Mouse (Mus musculus) lung, embryonic 16.5 days (tissue): ENCODE measurements at regions not wholly inside any gene's neighbourhood (a gene's known extent, or its start where the extent isn't known, plus 50 kb on each side); places are given as distances from the start of the nearest gene placed in this dataset.
"Not testable (repeated sequence)": the region's sequence is repeated elsewhere in the genome, so short reads cannot be mapped to it uniquely, and the experiment has no call there.

Experiments used
- ATAC-seq: fragments of 200-750 bp; cut with Nextera tagmentation; 2 replicates; pipeline ENCODE4 v1.8.0; 2017; ENCODE audit warnings: low read depth, mild to moderate bottlenecking, moderate library complexity
- H3K27ac ChIP-seq: fragments of 300-500 bp; sonication (generic); 2 replicates; pipeline ENCODE4 v1.5.1; 2014; ENCODE audit warnings: mild to moderate bottlenecking, control low read depth, low read length
- H3K27me3 ChIP-seq: fragments of 300-500 bp; sonication (generic); 2 replicates; pipeline ENCODE4 v1.6.1; 2014; ENCODE audit warnings: low read depth, low read length, mixed read lengths; ENCODE audit not compliant: control insufficient read depth, insufficient read depth
- H3K36me3 ChIP-seq: fragments of 300-500 bp; sonication (generic); 2 replicates; pipeline ENCODE4 v1.6.1; 2014; ENCODE audit warnings: low read length; ENCODE audit not compliant: control insufficient read depth, insufficient read depth
- H3K4me1 ChIP-seq: fragments of 300-500 bp; sonication (generic); replicated peaks from 2 replicates; pipeline ENCODE4 v1.6.1; 2014; ENCODE audit warnings: low read length, mixed read lengths; ENCODE audit not compliant: control insufficient read depth, insufficient read depth
- H3K4me2 ChIP-seq: fragments of 300-500 bp; sonication (generic); 2 replicates; pipeline ENCODE4 v1.6.1; 2014; ENCODE audit warnings: low read depth, low read length, control low read depth
- H3K4me3 ChIP-seq: fragments of 300-500 bp; sonication (generic); 2 replicates; pipeline ENCODE4 v1.5.1; 2014; ENCODE audit warnings: mild to moderate bottlenecking, low read length, control low read depth
- H3K9ac ChIP-seq: fragments of 300-500 bp; sonication (generic); 2 replicates; pipeline ENCODE4 v1.6.1; 2014; ENCODE audit warnings: low read length, control low read depth
- H3K9me3 ChIP-seq: fragments of 300-500 bp; sonication (generic); 2 replicates; pipeline ENCODE4 v1.6.1; 2016; ENCODE audit warnings: low read length; ENCODE audit not compliant: control insufficient read depth
- WGBS: fragments of 180-500 bp; shearing (Covaris S2); extraction: QIAGEN DNeasy Blood & Tissue Kit; methylation state at CpG from one replicate; pipeline ENCODE4 v1.1.7; 2014; 5-methylcytosine and 5-hydroxymethylcytosine counted together

DNA sequence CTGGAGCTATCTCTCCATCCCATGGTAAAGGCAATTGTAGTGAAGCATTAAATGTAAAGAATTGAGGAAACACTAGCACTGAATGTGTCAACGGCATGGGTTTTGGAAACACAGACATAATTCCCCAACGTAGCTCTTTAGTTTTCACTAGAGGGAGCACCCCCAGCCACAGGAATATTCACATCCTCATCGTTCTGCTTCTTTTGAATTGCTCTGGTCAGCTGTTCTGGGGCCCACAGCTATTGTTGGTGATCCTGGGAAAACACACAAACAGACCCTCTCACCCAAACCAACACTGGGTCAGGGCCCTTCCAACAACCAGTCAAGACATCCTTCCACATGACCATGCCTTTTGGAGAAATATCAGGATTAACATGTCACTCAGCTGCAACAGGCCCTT is 119.7 kb downstream of the Impg2 start:
- not testable (repeated sequence) for ATAC-seq, H3K9ac ChIP-seq, H3K9me3 ChIP-seq, H3K36me3 ChIP-seq, H3K27me3 ChIP-seq, H3K4me2 ChIP-seq, H3K4me3 ChIP-seq, H3K4me1 ChIP-seq, H3K27ac ChIP-seq
- 82% methylated on average over 3 of the region's 3 CpGs for WGBS

DNA sequence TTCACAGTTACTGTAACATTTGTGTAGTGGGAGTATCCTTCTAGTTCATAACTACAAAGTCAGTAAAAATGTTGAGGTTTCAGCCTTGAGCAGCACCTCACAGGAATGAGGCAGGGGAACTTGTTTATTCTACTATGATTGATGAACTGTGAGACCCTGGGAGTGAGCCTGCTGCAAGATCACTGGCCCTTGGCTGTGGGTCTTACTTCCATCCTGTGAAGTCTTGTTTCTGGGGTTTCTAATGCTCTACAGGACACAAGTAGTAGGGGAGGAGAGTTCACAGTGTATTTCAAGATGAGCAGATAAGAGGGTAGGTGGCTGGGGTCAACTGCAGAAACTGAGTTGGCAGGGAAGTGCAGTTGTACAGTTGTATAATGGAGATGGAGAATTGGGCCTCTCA is 128.3 kb upstream of the Abi3bp start:
- Histone ChIP-seq H3K4me3 (no peak overlapping the region), H3K27me3 (no peaks in the 10 kb centered on the region), H3K36me3 (no peaks in the 10 kb centered on the region), H3K27ac (no peak overlapping the region), H3K9me3 (no peaks in the 10 kb centered on the region), H3K4me1 (peaks cover 3% of the 10 kb centered on the region; the same call in 1 of the 2 replicates), H3K9ac (no peak overlapping the region), H3K4me2 (no peak overlapping the region)
- peak; percentile 67 for ATAC-seq

DNA sequence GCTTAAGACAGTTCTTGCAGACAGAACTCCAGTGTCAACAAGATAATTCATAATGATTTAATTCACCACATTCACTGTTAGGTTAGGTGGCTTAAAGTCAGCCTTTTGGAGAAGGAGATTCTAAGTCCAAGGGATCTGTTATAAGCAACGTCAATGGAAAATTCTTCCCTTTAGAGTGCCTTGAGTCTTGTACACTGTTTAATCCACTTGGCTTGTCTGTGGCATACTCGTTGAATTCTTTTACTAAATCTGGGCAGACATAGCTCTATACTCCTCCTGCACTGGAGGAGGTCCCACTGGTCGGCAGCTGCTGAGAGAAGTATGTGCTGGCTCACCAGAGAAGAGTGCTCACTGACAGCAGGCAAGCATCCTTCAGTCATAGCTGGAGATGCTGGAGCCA is 124.8 kb upstream of the Abi3bp start:
- no peak overlapping the region for H3K9ac ChIP-seq
- no peak overlapping the region for H3K4me2 ChIP-seq
- 43% methylated on average over 3 of the region's 3 CpGs for WGBS
- H3K4me1 ChIP-seq = peaks cover 3% of the 10 kb centered on the region; the same call in 1 of the 2 replicates
- no peak overlapping the region for H3K27ac ChIP-seq
- H3K36me3 ChIP-seq = no peaks in the 10 kb centered on the region
- no peak overlapping the region for H3K4me3 ChIP-seq
- H3K9me3 ChIP-seq = no peaks in the 10 kb centered on the region
- ATAC-seq = no peak
- no peaks in the 10 kb centered on the region for H3K27me3 ChIP-seq

DNA sequence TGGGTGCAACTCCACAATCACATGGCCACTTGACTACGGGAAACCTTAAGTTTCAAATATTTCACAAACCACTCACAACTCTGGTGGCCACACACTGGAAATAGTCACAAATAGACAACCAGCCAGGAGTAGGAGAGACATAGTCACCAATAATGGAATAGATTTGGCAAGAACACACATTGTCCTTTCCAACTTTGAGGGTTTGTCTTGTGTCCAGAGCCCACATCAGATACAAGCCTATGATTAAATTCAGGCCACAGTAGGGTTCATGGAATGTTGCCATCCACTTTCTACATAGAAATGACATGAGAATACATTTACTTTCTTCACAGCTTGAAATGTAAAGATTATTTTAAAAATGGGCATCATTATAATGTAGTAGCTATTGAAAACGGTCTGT is 118.6 kb upstream of the Abi3bp start:
- ATAC-seq = peak; percentile 62
- no peaks in the 10 kb centered on the region for H3K9me3 ChIP-seq
- no peaks in the 10 kb centered on the region for H3K36me3 ChIP-seq
- H3K27ac ChIP-seq = no peak overlapping the region
- H3K4me3 ChIP-seq = no peak overlapping the region
- no peak overlapping the region for H3K9ac ChIP-seq
- no peak overlapping the region for H3K4me2 ChIP-seq
- no peaks in the 10 kb centered on the region for H3K4me1 ChIP-seq
- 51% methylated on average over 2 of the region's 2 CpGs for WGBS
- H3K27me3 ChIP-seq = no peaks in the 10 kb centered on the region

DNA sequence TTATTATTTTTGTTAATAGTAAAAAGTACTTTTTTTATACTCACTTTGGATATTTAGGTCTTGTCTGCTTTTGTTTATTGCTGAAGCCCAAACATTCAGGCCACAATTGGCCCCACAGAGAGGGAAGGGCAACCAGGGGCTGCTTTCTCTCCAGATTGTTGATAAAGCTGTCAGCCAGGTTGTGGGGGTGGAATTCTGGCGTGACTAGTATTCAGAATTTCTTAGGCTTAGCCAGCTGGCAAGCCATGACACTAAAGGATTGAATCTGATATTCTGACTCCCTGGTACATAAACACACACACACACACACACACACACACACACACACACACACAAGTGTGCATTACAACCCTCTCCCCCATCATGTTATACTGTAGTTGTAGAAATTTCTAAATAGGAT is 116.7 kb upstream of the Abi3bp start:
- Histone ChIP-seq H3K4me2 (no peak overlapping the region), H3K27me3 (no peaks in the 10 kb centered on the region), H3K36me3 (no peaks in the 10 kb centered on the region), H3K9ac (no peak overlapping the region), H3K9me3 (peaks cover 7% of the 10 kb centered on the region), H3K4me3 (no peak overlapping the region), H3K4me1 (no peaks in the 10 kb centered on the region), H3K27ac (no peak overlapping the region)
- 6% methylated on average over 1 of the region's 1 CpGs for WGBS
- ATAC-seq = peak; percentile 68

DNA sequence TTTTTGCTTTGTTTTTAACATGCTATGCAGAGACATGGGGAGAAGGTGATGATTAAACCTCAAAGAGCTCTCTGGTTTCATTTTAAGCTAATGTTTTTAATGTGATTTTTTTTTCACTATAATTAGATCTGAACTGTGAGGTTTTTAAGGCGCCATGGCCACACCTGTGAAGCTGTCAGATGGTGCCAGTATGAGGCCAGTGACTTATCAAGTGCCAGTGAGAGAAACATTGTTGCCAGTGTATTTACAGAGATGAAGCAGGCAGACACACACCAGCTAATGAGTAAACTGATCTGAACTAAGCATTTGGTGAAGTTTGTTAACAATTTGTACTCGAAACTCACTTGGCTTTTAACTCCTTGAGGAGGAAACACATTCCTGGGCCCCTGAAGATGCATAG is 99.3 kb upstream of the Abi3bp start:
- ATAC-seq = no peak
- Histone ChIP-seq H3K27me3 (no peaks in the 10 kb centered on the region), H3K9ac (no peak overlapping the region), H3K4me1 (no peaks in the 10 kb centered on the region), H3K4me3 (no peak overlapping the region), H3K36me3 (no peaks in the 10 kb centered on the region), H3K9me3 (no peaks in the 10 kb centered on the region), H3K4me2 (no peak overlapping the region), H3K27ac (no peak overlapping the region)
- WGBS = 55% methylated on average over 2 of the region's 2 CpGs

DNA sequence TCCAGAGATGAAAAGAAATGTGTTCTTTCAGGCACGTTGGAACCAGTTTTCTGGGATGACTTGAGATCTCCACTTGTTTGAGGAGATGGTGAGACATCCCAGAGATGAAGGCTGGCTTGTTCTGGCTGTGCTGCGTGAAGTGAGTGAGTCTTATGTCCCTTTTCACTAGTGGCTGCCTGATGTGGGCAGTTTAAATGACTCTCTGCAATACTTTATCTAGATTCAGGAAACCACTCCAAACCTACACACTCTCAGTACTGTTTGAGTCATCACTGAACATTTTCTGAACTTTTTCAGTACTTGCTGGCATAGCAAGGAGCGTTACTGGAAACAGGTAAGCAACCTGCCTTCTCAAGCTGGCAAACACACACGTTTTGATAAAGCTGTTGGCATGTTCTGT is 97.0 kb upstream of the Abi3bp start:
- Histone ChIP-seq H3K27ac (no peak overlapping the region), H3K9me3 (no peaks in the 10 kb centered on the region), H3K4me1 (no peaks in the 10 kb centered on the region), H3K9ac (no peak overlapping the region), H3K27me3 (no peaks in the 10 kb centered on the region), H3K4me2 (no peak overlapping the region), H3K36me3 (no peaks in the 10 kb centered on the region), H3K4me3 (no peak overlapping the region)
- no peak for ATAC-seq
- 64% methylated on average over 4 of the region's 4 CpGs for WGBS

DNA sequence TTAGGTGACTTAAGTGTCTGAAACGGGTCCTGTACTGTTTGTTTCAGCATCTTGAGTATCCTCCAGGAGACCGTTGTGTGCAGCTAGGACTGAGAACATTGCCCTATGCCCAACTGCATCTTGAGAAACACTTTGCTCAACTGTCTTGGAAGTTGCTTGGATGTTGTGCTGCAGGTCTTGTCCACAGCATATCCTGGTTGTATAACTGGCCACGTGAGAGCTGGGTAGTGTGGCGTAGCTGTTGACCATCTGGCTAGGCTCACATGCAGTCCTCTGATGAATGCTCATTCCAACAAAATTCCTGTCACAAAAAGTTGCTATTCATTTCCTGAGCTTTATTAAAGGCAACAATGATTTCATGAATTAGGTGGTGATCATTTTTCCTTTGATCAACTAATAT is 91.1 kb upstream of the Abi3bp start:
- Histone ChIP-seq H3K27me3 (no peaks in the 10 kb centered on the region), H3K36me3 (no peaks in the 10 kb centered on the region), H3K4me3 (no peak overlapping the region), H3K9me3 (no peaks in the 10 kb centered on the region), H3K27ac (no peak overlapping the region), H3K9ac (no peak overlapping the region), H3K4me2 (no peak overlapping the region), H3K4me1 (no peaks in the 10 kb centered on the region; the same call in 1 of the 2 replicates)
- 65% methylated on average over 4 of the region's 4 CpGs for WGBS
- no peak for ATAC-seq

DNA sequence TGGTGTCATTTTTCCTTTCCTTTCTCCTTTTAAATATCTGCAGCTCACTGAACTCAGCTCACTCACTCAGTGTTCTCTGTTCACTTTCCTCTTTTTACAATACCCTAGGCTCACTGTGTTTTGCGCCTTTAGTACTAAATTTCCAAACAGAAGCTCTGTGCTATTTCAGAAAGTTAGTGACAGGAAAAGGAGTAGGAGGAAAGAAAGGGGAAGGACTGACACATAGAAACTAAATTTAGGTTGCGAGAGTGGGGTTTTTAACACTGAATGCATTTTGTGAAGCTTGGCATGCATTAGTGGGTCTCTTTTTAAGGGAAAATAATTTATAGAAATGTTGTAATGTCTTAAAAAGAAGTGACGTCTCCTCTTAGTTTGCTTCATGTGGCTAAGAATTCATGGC is 84.8 kb upstream of the Abi3bp start:
- WGBS = 86% methylated on average over 3 of the region's 3 CpGs
- H3K36me3 ChIP-seq = no peaks in the 10 kb centered on the region
- no peak overlapping the region for H3K4me2 ChIP-seq
- H3K9ac ChIP-seq = no peak overlapping the region
- no peak overlapping the region for H3K27ac ChIP-seq
- no peak overlapping the region for H3K4me3 ChIP-seq
- H3K9me3 ChIP-seq = no peaks in the 10 kb centered on the region
- no peaks in the 10 kb centered on the region for H3K27me3 ChIP-seq
- ATAC-seq = no peak
- peaks cover 3% of the 10 kb centered on the region; the same call in 1 of the 2 replicates for H3K4me1 ChIP-seq

DNA sequence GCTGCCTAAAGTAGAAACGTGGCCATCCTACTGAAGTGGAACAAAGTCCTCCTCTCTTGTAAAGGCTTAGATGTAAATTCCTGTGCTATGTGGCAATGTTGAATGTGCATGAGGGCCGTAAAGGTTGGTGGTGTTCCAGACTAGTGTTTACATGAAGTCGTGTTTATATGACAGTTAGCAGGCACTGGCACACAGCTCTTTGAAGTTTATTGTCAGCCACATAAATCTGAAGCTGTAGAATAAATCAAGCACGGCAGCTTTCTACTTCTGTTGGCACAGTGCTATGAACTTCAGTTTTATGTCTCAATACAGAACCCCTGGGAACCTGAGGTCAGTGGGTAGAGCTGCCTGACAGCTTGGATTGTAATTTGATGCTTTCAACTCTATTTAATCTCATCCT is 81.1 kb upstream of the Abi3bp start:
- H3K36me3 ChIP-seq = no peaks in the 10 kb centered on the region
- H3K27me3 ChIP-seq = no peaks in the 10 kb centered on the region
- H3K27ac ChIP-seq = no peak overlapping the region
- no peak overlapping the region for H3K9ac ChIP-seq
- WGBS = 13% methylated on average over 4 of the region's 4 CpGs
- H3K4me2 ChIP-seq = no peak overlapping the region
- H3K4me3 ChIP-seq = no peak overlapping the region
- ATAC-seq = peak; percentile 64
- peaks cover 3% of the 10 kb centered on the region; the same call in 1 of the 2 replicates for H3K4me1 ChIP-seq
- H3K9me3 ChIP-seq = no peaks in the 10 kb centered on the region
